In the genomic region with DNA sequence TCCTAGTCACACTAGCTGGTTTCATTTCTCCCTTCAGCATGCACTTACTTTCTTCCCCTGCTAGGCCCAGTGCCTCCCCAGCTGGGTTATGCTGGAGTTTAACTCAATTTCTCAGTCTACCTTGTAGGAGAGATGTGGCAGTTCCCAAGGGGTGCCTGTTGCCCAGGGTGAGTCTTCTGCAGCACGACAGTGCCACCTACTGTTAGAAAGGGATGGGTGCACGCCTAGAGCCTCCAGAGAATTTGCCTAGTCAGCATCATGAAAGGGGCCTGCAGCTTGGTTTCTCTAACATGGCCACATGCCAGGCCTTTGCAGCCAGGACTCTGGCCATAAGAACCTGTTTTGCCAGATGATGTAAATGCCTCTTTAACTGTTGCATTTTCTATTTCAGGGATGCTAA, we compare ENCODE assay signal across 8 mouse cellular contexts. TPM values are rescaled to one million over a fixed set of nuclear protein-coding genes. Genes with fewer than 3 reads are reported as not detected.
DNase-seq lines count a peak whose midpoint lies in the region; ATAC-seq and TF ChIP-seq lines count a peak whose summit lies in the region.

No protein-coding gene starts in this region.

- peak; percentile 80 for ATAC-seq in embryonic facial prominence, embryonic 15.5 days (ENCODE audit: insufficient number of reproducible peaks, low FRiP score, low TSS enrichment, low read depth)
- ATAC-seq in limb, embryonic 13.5 days (ENCODE audit: low FRiP score, low read depth): peak; percentile 81
- ATAC-seq in midbrain, postnatal 0 days (ENCODE audit: low FRiP score): peak; percentile 86

- no peak overlapping the region for H3K27ac ChIP-seq in bone marrow, adult 2 months (ENCODE audit: control insufficient read depth, insufficient read depth, low read depth, low read length, poor library complexity)
- H3K27ac ChIP-seq in embryonic facial prominence, embryonic 15.5 days (replicated peaks): no peak overlapping the region
- no peak overlapping the region for H3K27ac ChIP-seq in limb, embryonic 13.5 days
- H3K27ac ChIP-seq in midbrain, postnatal 0 days (ENCODE audit: low read depth, low read length): no peak overlapping the region

- H3K36me3 ChIP-seq in embryonic facial prominence, embryonic 15.5 days: no peaks in the 10 kb centered on the region
- no peaks in the 10 kb centered on the region for H3K36me3 ChIP-seq in limb, embryonic 13.5 days
- no peaks in the 10 kb centered on the region for H3K36me3 ChIP-seq in midbrain, postnatal 0 days (ENCODE audit: insufficient read depth, low read length)

- DNase-seq in A20 (ENCODE audit: low read depth, low spot score): peak; percentile 82
- DNase-seq in heart, adult 8-10 months (ENCODE audit: low spot score): peak; percentile 75
- peak; percentile 91 for DNase-seq in kidney, adult 9 months
- DNase-seq in midbrain, postnatal 0 days (ENCODE audit: low spot score): peak; percentile 90
- DNase-seq in spleen, postnatal 14 days (ENCODE audit: low spot score in 2 of 2): peak; percentile 55 to 74

- no peaks in the 10 kb centered on the region for H3K27me3 ChIP-seq in embryonic facial prominence, embryonic 15.5 days
- H3K27me3 ChIP-seq in limb, embryonic 13.5 days: no peaks in the 10 kb centered on the region
- H3K27me3 ChIP-seq in midbrain, postnatal 0 days (ENCODE audit: insufficient read depth, low read length): no peaks in the 10 kb centered on the region

- no peaks in the 10 kb centered on the region for H3K9me3 ChIP-seq in embryonic facial prominence, embryonic 15.5 days (replicated peaks)
- no peaks in the 10 kb centered on the region for H3K9me3 ChIP-seq in limb, embryonic 13.5 days
- H3K9me3 ChIP-seq in midbrain, postnatal 0 days (ENCODE audit: low read length): no peaks in the 10 kb centered on the region

- TF ChIP-seq POLR2A in bone marrow, adult 2 months (IDR thresholded peaks at IDR 0.05; ENCODE audit: borderline replicate concordance, control insufficient read depth, low read depth, low read length): no peak

- no peaks in the 10 kb centered on the region; the same call in 1 of the 2 replicates for H3K4me1 ChIP-seq in bone marrow, adult 2 months (ENCODE audit: control insufficient read depth, insufficient read depth, low read length)
- H3K4me1 ChIP-seq in embryonic facial prominence, embryonic 15.5 days: peaks cover 9% of the 10 kb centered on the region
- H3K4me1 ChIP-seq in limb, embryonic 13.5 days: peaks cover 8% of the 10 kb centered on the region
- H3K4me1 ChIP-seq in midbrain, postnatal 0 days (ENCODE audit: insufficient read depth, low read length): no peaks in the 10 kb centered on the region

- TF ChIP-seq CTCF in bone marrow, adult 2 months (IDR thresholded peaks at IDR 0.05; ENCODE audit: control insufficient read depth, insufficient read depth, low read length): peak; percentile 89
- TF ChIP-seq CTCF in midbrain, postnatal 0 days (IDR thresholded peaks at IDR 0.05): peak; percentile 95

- H3K4me3 ChIP-seq in bone marrow, adult 2 months (replicated peaks; ENCODE audit: control insufficient read depth, low read depth, low read length): no peak overlapping the region
- H3K4me3 ChIP-seq in embryonic facial prominence, embryonic 15.5 days (replicated peaks): no peak overlapping the region
- H3K4me3 ChIP-seq in limb, embryonic 13.5 days: no peak overlapping the region
- no peak overlapping the region for H3K4me3 ChIP-seq in midbrain, postnatal 0 days (ENCODE audit: low read depth, low read length)

- no peak overlapping the region for H3K4me2 ChIP-seq in embryonic facial prominence, embryonic 15.5 days (replicated peaks)
- H3K4me2 ChIP-seq in limb, embryonic 13.5 days (replicated peaks): no peak overlapping the region
- no peak overlapping the region for H3K4me2 ChIP-seq in midbrain, postnatal 0 days (ENCODE audit: low read depth, low read length, poor library complexity, severe bottlenecking)

- H3K9ac ChIP-seq in embryonic facial prominence, embryonic 15.5 days: 0 out of 2 replicates have a peak overlapping the region, but pooled peaks have one; percentile 1
- no peak overlapping the region for H3K9ac ChIP-seq in limb, embryonic 13.5 days
- H3K9ac ChIP-seq in midbrain, postnatal 0 days (replicated peaks; ENCODE audit: low read length, poor library complexity, severe bottlenecking): no peak overlapping the region

- 1% methylated on average over 2 of the region's 2 CpGs for WGBS in bone marrow, adult 2 months
- 7% methylated on average over 2 of the region's 2 CpGs for WGBS in embryonic facial prominence, embryonic 15.5 days
- 0% methylated on average over 2 of the region's 2 CpGs for WGBS in limb, embryonic 13.5 days
- WGBS in midbrain, postnatal 0 days: 0% methylated on average over 2 of the region's 2 CpGs

RNA-seq across cellular contexts. Expression of a gene that starts 57.8 kb away (rescaled TPM):
- 2.1 and 4.9 TPM in 2 replicates for polyA plus RNA-seq in bone marrow, adult 2 months (2011; ENCODE audit: insufficient read depth, insufficient read length, low replicate concordance, missing spikeins)
- 4.6 and 4.9 TPM in 2 replicates for polyA plus RNA-seq in embryonic facial prominence, embryonic 15.5 days (2015; fragmentation: Nextera tagmentation; extraction: Ambion mirVana)
- total RNA-seq in heart, adult 8-10 months (2022): 100 to 1,000 TPM; 103 to 117 (median 111) TPM
- polyA plus RNA-seq in limb, embryonic 13.5 days (2015; fragmentation: Nextera tagmentation; extraction: Ambion mirVana): 4.8 and 4.9 TPM in 2 replicates
- 5.9 and 8.2 TPM in 2 replicates for total RNA-seq in midbrain, postnatal 0 days (2014; rRNA removed)
- polyA plus RNA-seq in midbrain, postnatal 0 days (2015; fragmentation: Nextera tagmentation; extraction: Ambion mirVana): 11.2 and 13.4 TPM in 2 replicates
